Mouse (Mus musculus) embryonic fibroblast, embryonic 13.5 days (primary cell): ENCODE results near the gene Arfip1.

Source experiments
- CTCF ChIP-seq: IDR thresholded peaks from 2 replicates; pipeline ENCODE4 v1.5.1; 2011; ENCODE audit warnings: mild to moderate bottlenecking, control low read depth, low read length, moderate library complexity, borderline replicate concordance; ENCODE audit not compliant: insufficient read depth
- POLR2A ChIP-seq: IDR thresholded peaks from 2 replicates; pipeline ENCODE4 v1.6.1; 2011; ENCODE audit warnings: low read depth, mild to moderate bottlenecking, control low read depth, low read length, moderate library complexity

- TF ChIP-seq POLR2A (no peak), CTCF (no peak)
Observed at GRCm38 (mm10) chr3:84478195-84478594, 104.2 kb downstream of the Arfip1 start.
